Mouse (Mus musculus) hindbrain, embryonic 16.5 days (tissue): ENCODE measurements around the gene Fancd2. TPM values are rescaled to one million over a fixed set of nuclear protein-coding genes. Genes with fewer than 3 reads are reported as not detected.
A peak's percentile ranks its signal among the peaks of the same experiment; 100 is the strongest.

Experiments
- ATAC-seq: fragments of 200-750 bp; cut with Nextera tagmentation; 2 replicates; pipeline ENCODE4 v1.8.0; 2017; ENCODE audit warnings: moderate TSS enrichment, moderate library complexity
- H3K27ac ChIP-seq: fragments of 300-500 bp; sonication (generic); 2 replicates; pipeline ENCODE4 v1.5.1; 2014; ENCODE audit warnings: low read depth, mild to moderate bottlenecking, control low read depth, low read length, moderate library complexity
- H3K27me3 ChIP-seq: fragments of 300-500 bp; sonication (generic); replicated peaks from 2 replicates; pipeline ENCODE4 v1.6.1; 2014; ENCODE audit warnings: low read length; ENCODE audit not compliant: control insufficient read depth, insufficient read depth
- H3K36me3 ChIP-seq: fragments of 300-500 bp; sonication (generic); 2 replicates; pipeline ENCODE4 v1.6.1; 2014; ENCODE audit warnings: mild to moderate bottlenecking, low read length, moderate library complexity, mixed read lengths; ENCODE audit not compliant: control insufficient read depth, insufficient read depth
- H3K4me1 ChIP-seq: fragments of 300-500 bp; sonication (generic); 2 replicates; pipeline ENCODE4 v1.6.1; 2014; ENCODE audit warnings: low read depth, low read length; ENCODE audit not compliant: control insufficient read depth, insufficient read depth
- H3K4me2 ChIP-seq: fragments of 300-500 bp; sonication (generic); 2 replicates; pipeline ENCODE4 v1.6.1; 2014; ENCODE audit warnings: mild to moderate bottlenecking, low read length, control low read depth, moderate library complexity
- H3K4me3 ChIP-seq: fragments of 300-500 bp; sonication (generic); 2 replicates; pipeline ENCODE4 v1.5.1; 2014; ENCODE audit warnings: mild to moderate bottlenecking, low read length, control low read depth, moderate library complexity
- H3K9ac ChIP-seq: fragments of 300-500 bp; sonication (generic); 2 replicates; pipeline ENCODE4 v1.6.1; 2014; ENCODE audit warnings: low read depth, mild to moderate bottlenecking, control low read depth, low read length, moderate library complexity
- H3K9me3 ChIP-seq: fragments of 300-500 bp; sonication (generic); 2 replicates; pipeline ENCODE4 v1.6.1; 2014; ENCODE audit warnings: mild to moderate bottlenecking, low read length, moderate library complexity; ENCODE audit not compliant: control insufficient read depth
- WGBS: fragments of 180-500 bp; shearing (Covaris S2); extraction: QIAGEN DNeasy Blood & Tissue Kit; methylation state at CpG from one replicate; pipeline ENCODE4 v1.1.7; 2014; 5-methylcytosine and 5-hydroxymethylcytosine counted together
- polyA plus RNA-seq: library from polyadenylated mRNA; unstranded; fragments of >200 nt; fragmentation: Nextera tagmentation; extraction: Ambion mirVana; gene quantifications from 2 replicates; pipeline ENCODE4 v1.2.1, GENCODE M21; 2015

Fancd2 gene
- polyA plus RNA-seq, 1 experiment from 2014 or later = 1.9 TPM

DNA sequence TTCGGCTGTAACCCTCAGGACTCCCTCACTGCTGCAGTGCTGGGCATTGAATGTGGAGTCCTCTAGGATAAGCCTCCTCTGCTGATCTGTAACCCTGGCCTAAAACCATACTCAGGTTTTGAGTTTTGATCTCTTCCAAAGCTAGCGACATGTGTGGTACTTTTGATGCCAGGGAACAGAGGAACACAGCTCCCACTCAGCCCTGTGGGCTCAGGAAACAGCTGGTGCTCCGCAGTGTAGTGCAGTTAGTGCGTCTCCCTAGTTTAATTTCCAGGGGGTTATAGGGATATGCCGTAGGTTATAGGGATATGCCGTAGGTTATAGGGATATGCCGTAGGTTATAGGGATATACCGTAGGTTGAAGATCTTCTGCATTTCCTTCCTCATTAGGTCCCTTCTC, 83.5 kb downstream of the Fancd2 start:
- WGBS = over 99% methylated on average over 8 of the region's 8 CpGs
- Histone ChIP-seq H3K27ac (no peak overlapping the region), H3K9me3 (no peaks in the 10 kb centered on the region), H3K4me1 (no peaks in the 10 kb centered on the region), H3K36me3 (peaks cover 30% of the 10 kb centered on the region), H3K4me2 (no peak overlapping the region), H3K9ac (no peak overlapping the region), H3K4me3 (no peak overlapping the region), H3K27me3 (no peaks in the 10 kb centered on the region)
- no peak for ATAC-seq

- Histone ChIP-seq H3K27ac (no peak overlapping the region), H3K4me1 (no peaks in the 10 kb centered on the region), H3K36me3 (peaks cover 30% of the 10 kb centered on the region), H3K9me3 (no peaks in the 10 kb centered on the region), H3K4me2 (no peak overlapping the region), H3K27me3 (no peaks in the 10 kb centered on the region), H3K4me3 (no peak overlapping the region), H3K9ac (no peak overlapping the region)
- ATAC-seq = no peak
- 95% methylated on average over 4 of the region's 4 CpGs for WGBS
Observed at GRCm38 (mm10) chr6:113615489-113615888, 84.0 kb downstream of the Fancd2 start.

DNA sequence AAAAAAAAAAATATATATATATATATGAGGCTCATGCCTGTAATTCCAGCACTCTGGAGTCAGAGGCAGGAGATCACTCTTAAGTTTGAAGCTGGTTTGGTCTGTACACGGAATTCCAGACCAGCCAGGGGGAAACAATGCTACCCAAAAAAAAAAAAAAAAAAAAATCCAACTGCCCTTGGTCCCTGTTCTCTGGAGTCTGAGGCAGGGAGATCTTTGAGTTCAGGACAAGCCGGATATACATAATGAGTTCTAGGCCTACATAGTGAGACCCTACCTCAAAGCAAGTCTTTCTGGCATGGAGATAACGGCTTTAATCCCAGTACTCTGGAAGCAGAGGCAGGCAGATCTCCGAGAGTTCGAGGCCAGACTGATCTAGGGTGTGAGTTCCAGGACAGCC, 91.9 kb downstream of the Fancd2 start:
- H3K9ac ChIP-seq = peak overlapping the region; percentile 82
- 73% methylated on average over 5 of the region's 5 CpGs for WGBS
- ATAC-seq = no peak
- H3K4me2 ChIP-seq = peak overlapping the region; percentile 83
- H3K9me3 ChIP-seq = no peaks in the 10 kb centered on the region
- peaks cover 12% of the 10 kb centered on the region for H3K4me1 ChIP-seq
- peaks cover 3% of the 10 kb centered on the region; the same call in 1 of the 2 replicates for H3K36me3 ChIP-seq
- peak overlapping the region; percentile 85 for H3K4me3 ChIP-seq
- no peak overlapping the region for H3K27ac ChIP-seq
- H3K27me3 ChIP-seq = no peaks in the 10 kb centered on the region

GRCm38 (mm10) chr6:113623941-113624751, 92.7 kb downstream of the Fancd2 start, which contains the start of gene Vhl:
Gene Vhl (plus strand): TSS chr6:113623959.
- H3K4me3 ChIP-seq = peak within 1 kb of the TSS; percentile 85
- no peaks in the 10 kb centered on the region for H3K9me3 ChIP-seq
- peak within 1 kb of the TSS; percentile 88 for H3K27ac ChIP-seq
- no peaks in the 10 kb centered on the region for H3K27me3 ChIP-seq
- WGBS = under 1% methylated on average over 65 of the region's 76 CpGs
- peaks cover 4% of the 10 kb centered on the region; the same call in 1 of the 2 replicates for H3K36me3 ChIP-seq
- H3K4me2 ChIP-seq = peak within 1 kb of the TSS; percentile 83
- peak within 1 kb of the TSS; percentile 82 for H3K9ac ChIP-seq
- peak; percentile 89 for ATAC-seq
- peaks cover 12% of the 10 kb centered on the region for H3K4me1 ChIP-seq

DNA sequence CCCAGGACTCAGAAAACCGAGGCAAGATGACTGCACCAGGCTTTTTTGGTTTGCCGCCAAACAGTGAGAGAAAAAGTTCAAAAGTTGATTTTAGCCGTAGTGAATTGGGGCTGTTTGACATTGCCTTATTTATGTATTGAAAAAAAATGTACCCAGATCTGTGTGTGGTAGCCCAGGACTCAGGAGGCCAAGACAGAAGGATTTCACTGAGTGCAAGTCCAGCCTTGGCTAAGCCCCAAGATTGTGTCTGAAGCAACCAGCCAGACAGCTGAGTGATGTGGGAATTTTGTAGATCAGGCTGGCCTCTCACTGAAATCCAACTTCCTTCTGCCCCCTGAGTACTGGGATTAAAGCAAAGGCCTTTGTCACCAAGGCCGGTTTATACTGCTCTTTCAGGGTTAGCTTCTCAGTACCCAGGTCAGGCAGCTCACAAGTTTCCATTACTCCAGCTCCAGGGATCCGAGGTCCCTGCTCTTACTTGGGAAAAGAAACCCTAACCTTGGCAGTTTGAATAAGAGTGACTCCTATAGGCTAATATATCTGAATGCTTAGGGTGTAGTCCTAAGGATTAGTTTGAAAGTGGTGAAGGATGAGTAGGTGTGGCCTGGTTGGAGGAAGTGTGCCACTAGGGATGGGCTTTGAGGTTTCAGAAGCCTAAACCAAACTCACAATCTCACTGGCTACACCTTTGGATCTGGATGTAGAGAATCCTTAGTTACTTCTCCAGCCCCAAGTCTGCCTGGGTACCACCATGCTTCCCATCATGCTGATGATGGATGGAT, 93.7 kb downstream of the Fancd2 start:
- WGBS = 29% methylated on average over 5 of the region's 5 CpGs
- H3K9me3 ChIP-seq = no peaks in the 10 kb centered on the region

GRCm38 (mm10) chr6:113630322-113630721, 98.8 kb downstream of the Fancd2 start:
- Histone ChIP-seq H3K4me1 (peaks cover 5% of the 10 kb centered on the region), H3K4me3 (no peak overlapping the region), H3K9ac (no peak overlapping the region), H3K27me3 (no peaks in the 10 kb centered on the region), H3K4me2 (no peak overlapping the region), H3K36me3 (peaks cover 22% of the 10 kb centered on the region), H3K27ac (no peak overlapping the region), H3K9me3 (no peaks in the 10 kb centered on the region)
- no peak for ATAC-seq
- WGBS = 83% methylated on average over 5 of the region's 5 CpGs

More for the DNA sequence above, 93.7 kb downstream of the Fancd2 start:
- Histone ChIP-seq H3K27me3 (no peaks in the 10 kb centered on the region), H3K4me3 (peak overlapping the region; percentile 85), H3K36me3 (peaks cover 8% of the 10 kb centered on the region; the same call in 1 of the 2 replicates), H3K9ac (peak overlapping the region; percentile 82), H3K4me2 (peak overlapping the region; percentile 83), H3K27ac (no peak overlapping the region), H3K4me1 (peaks cover 12% of the 10 kb centered on the region)
- ATAC-seq = no peak

GRCm38 (mm10) chr6:113632863-113633262, 101.4 kb downstream of the Fancd2 start:
- Histone ChIP-seq H3K9me3 (no peaks in the 10 kb centered on the region), H3K4me2 (no peak overlapping the region), H3K27me3 (no peaks in the 10 kb centered on the region), H3K27ac (no peak overlapping the region), H3K4me1 (no peaks in the 10 kb centered on the region), H3K36me3 (peaks cover 22% of the 10 kb centered on the region), H3K4me3 (no peak overlapping the region), H3K9ac (no peak overlapping the region)
- WGBS = 98% methylated on average over 4 of the region's 4 CpGs
- no peak for ATAC-seq

- Histone ChIP-seq H3K4me3 (peak within 1 kb of the TSS; percentile 47), H3K36me3 (no peaks in the 10 kb centered on the region), H3K27me3 (no peaks in the 10 kb centered on the region), H3K9ac (peak within 1 kb of the TSS; percentile 69), H3K4me1 (no peaks in the 10 kb centered on the region), H3K9me3 (no peaks in the 10 kb centered on the region), H3K4me2 (peak within 1 kb of the TSS; percentile 62), H3K27ac (0 out of 2 replicates have a peak within 1 kb of the TSS, but pooled peaks have one; percentile 29)
- 8% methylated on average over 37 of the region's 37 CpGs for WGBS
- peak; percentile 97 for ATAC-seq
Observed at GRCm38 (mm10) chr6:113638302-113639040, 107.0 kb downstream of the Fancd2 start, which contains the start of gene Irak2. Gene Irak2 (plus strand): TSS chr6:113638467.
